Mouse (Mus musculus): ENCODE results near the gene Nmd3. TPM values are rescaled to one million over a fixed set of nuclear protein-coding genes. Genes with fewer than 3 reads are reported as not detected.

Gene Nmd3
- total RNA-seq, 2 experiments from 2014 or later: 26.2 to 33.8 TPM

DNA sequence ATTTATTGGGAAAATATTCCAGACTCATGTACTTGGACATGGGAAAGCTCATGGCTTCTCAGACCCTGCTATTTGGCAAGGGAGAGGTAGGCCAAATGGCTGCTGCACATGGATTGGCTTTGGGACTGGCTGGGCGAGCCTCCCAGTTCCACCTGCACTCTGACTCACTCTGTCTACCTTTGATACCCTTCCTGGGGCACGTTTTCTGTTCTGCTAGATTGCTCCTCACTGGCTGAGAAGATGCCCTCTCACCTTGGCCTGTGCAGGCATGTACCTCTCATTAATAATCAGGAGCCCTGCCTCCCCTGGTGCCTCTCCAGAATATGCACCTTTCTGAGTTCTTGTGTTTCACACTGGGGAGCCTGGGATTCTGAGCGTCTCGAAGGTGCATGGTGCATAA lies 39.4 kb downstream of the Nmd3 start:
- no peak for ATAC-seq (replicated peaks; ENCODE audit: low FRiP score, poor library complexity, severe bottlenecking)

DNA sequence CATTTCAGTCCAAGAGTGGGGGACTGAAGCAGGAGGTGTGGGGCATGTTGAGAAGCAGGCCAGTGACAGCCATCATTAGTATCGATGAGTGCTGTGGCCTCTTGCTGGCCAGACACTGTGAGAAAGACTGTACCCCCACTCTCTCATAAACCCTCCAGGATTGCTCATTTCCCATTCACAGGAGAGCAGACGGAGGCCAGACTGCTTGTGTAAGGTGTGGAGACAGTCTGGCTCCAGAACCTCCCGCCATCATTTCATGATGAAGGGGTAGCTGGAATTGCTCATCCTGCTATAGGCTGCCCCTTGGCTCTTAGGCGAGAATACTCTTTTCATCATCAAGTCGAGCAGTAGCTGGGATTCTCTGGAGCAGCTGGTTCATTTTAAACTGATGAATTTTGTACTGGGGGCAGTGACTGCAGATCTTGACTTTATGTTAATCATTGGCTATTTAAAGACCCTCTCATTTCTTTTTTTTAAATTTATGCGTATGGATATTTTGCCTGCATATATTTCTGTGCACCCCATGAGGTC lies 41.1 kb downstream of the Nmd3 start:
- ATAC-seq (replicated peaks; ENCODE audit: low FRiP score, poor library complexity, severe bottlenecking): no peak

DNA sequence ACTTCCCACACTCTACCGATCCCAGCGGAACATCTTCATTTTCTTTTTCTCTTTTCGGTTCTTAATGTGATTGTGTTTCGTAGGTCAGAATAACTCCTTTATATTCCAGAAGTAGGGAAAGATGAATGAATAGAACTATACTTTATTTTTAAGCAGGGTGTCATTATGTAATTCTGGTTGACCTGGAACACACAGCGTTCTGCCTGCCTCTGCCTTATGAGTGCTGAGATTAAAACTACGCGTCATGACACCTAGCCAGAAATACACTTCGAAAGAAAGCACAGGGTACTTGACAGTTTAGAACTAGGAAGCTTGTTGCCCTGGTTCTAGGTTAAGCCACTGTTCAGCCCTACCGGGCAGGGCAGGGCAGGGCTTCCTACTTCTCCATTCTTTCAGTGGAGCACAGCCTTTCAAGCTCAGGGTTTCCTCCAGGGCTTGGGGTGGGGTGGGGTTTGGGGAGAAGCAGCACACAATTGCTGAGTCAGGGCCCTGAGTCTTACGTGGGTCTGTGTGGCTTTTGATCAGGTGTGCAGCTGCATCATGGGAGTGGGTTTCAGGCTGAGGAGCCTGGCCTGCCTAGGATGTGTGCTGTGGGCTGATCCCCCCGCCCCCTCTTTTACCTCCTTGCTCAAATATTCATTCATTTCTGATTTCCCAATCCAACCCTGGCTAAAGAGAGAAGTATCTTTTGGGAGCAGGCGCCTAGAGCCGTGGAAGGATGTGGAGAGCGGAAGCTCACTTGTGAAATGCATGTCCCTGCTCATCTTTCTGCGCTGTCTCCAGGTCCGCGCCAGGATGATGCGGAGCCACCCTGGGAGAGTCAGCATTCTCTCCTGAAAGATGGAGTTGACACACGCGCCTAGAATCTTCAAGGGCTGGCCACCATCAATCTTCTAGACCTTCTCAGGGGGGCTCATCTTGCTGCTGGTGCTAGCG lies 42.1 kb downstream of the Nmd3 start:
- ATAC-seq (replicated peaks; ENCODE audit: low FRiP score, poor library complexity, severe bottlenecking): no peak

DNA sequence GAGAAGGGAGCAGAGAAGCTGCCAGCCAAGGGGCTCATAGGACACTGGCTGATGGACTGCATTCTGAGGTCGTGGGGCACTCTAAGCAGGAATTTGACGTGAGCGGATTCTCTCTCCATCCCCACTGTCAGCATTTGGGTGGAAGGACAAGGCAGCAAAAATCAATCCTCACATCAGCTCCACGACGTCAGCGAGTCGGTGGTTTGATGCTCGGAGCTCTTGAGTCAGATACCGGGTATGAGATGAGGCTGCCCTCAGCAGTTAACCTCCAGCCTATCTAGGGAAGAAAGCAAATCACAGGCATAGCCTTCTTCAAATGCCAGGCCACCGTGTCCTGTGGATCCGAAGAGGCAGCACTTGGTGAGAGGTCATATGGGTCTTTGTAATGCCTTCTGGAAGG lies 43.4 kb downstream of the Nmd3 start:
- no peak for ATAC-seq (replicated peaks; ENCODE audit: low FRiP score, poor library complexity, severe bottlenecking)

DNA sequence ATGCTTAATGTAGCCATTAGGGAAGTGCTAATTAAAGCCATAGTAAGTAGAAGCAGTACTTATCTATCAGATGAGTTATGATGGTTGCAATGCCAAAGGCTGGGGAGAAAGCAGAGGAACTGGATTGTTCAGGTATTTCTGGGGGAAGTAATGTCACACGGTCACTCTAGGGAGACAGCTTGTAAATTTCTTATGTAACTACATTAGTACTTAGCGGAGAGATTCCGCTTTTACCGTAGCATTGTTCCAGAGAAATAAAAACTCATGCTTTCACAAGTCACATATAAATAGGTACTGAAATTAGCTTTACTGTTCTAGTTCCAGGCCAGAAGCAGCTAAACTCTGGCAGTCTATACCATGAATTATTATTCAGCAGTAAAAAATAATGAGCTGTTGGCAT lies 47.4 kb downstream of the Nmd3 start:
- ATAC-seq (replicated peaks; ENCODE audit: low FRiP score, poor library complexity, severe bottlenecking): no peak

GRCm38 (mm10) chr3:69773356-69773755 lies 51.6 kb downstream of the Nmd3 start:
- no peak for ATAC-seq (replicated peaks; ENCODE audit: low FRiP score, poor library complexity, severe bottlenecking)

DNA sequence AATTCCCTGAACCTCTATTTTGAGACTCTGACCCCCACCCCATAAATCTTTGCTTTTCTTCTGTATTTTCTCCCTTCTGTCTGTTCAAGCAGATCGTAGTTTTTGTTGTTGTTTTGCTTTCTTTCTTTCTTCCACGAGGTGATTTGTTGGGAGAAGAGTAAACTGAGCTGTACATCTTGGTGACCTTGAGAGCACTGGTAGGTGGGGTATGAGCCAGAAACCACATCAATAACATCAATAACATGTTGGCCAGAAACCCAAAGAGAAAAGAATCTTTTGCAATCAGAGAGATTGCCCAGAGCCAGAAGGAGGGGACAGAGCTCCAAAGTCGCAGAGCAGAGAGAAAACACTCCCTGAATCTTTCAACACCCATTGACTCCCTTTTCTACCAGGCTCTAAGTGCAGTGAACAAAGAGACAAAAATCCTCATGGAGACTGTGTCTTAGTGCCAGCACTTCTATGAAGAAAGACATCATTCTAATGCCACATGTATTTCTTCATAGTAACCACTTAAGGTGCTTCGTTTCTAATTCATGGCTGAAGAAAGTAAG lies 57.5 kb downstream of the Nmd3 start:
- no peak for ATAC-seq (replicated peaks; ENCODE audit: low FRiP score, poor library complexity, severe bottlenecking)

GRCm38 (mm10) chr3:69792823-69793417 lies 71.1 kb downstream of the Nmd3 start:
- ATAC-seq (replicated peaks; ENCODE audit: low FRiP score, poor library complexity, severe bottlenecking): no peak

- ATAC-seq (replicated peaks; ENCODE audit: low FRiP score, poor library complexity, severe bottlenecking): no peak
Measured at GRCm38 (mm10) chr3:69797533-69797932, 75.7 kb downstream of the Nmd3 start.

GRCm38 (mm10) chr3:69797969-69798368 lies 76.2 kb downstream of the Nmd3 start:
- no peak for ATAC-seq (replicated peaks; ENCODE audit: low FRiP score, poor library complexity, severe bottlenecking)

DNA sequence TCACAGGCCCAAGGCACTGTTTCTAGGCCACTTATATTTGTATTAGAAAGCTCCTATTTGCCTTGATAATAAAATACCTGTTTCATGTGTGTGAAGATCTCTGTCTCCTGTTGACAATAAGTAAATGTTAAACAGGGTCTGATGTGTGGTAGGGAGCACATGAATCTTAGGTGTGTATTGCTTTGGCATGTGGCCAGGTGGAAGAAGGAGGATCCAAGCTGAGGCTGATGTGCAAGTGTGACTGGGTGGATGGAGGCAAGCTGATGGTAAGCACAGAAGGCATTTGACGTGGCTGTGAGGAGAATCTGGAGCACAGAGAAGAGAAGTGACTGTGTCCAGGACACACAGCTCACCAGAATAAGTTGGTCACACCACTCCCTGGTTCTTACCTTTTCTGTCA lies 77.3 kb downstream of the Nmd3 start:
- no peak for ATAC-seq (replicated peaks; ENCODE audit: low FRiP score, poor library complexity, severe bottlenecking)

DNA sequence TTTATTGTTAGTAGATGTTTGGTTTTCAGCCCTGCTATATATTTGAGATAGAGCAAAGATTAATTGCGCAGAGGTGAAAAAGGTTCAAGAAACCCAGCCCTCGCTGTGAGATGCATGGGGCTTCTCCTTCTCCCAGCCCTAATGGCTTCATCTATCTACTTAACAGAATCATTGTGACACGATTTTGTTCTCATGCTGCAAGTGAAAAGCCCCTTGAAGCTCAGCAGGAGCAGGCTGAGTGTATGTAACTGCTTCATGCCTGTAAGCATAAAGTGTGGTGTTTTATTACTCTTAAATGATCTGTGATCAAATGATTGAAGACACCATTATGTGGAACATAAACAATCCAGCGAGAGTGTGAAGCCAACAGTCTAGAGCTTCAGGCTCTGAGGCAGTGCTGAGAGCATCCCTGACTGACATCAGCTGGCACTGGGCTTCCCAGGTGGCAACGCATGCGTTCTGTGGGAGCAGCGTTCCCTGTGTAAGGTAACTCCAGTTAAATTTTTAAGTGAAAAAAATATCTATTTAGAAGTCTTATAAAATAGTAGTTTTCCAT lies 79.1 kb downstream of the Nmd3 start:
- no peak for ATAC-seq (replicated peaks; ENCODE audit: low FRiP score, poor library complexity, severe bottlenecking)

- ATAC-seq (replicated peaks; ENCODE audit: low FRiP score, poor library complexity, severe bottlenecking): no peak
Measured at GRCm38 (mm10) chr3:69803137-69803536, 81.4 kb downstream of the Nmd3 start.

Other genes starting within 250 kb of the Nmd3 start
- gene B3galnt1, start 123.0 kb upstream of the Nmd3 start, total RNA-seq (2015; ENCODE audit: low replicate concordance): 0.77 TPM in 1 of 2 replicates, not detected in the other
- gene B3galnt1, start 123.0 kb upstream of the Nmd3 start, total RNA-seq (2017; ENCODE audit: low replicate concordance): 0.34 and 1.1 TPM in 2 replicates
- not detected in 2 replicates for gene Sptssb, start 138.0 kb downstream of the Nmd3 start, total RNA-seq (2015; ENCODE audit: low replicate concordance)
- not detected in 2 replicates for gene Sptssb, start 138.0 kb downstream of the Nmd3 start, total RNA-seq (2017; ENCODE audit: low replicate concordance)

Data from erythroblast, adult 5-6 weeks (primary cell).